Mouse (Mus musculus) right cerebral cortex, postnatal 4 days (tissue): ENCODE results near the gene Gpr45.
"Not testable (repeated sequence)": the region's sequence is repeated elsewhere in the genome, so short reads cannot be mapped to it uniquely, and the experiment has no call there.

ENCODE experiments used
- DNase-seq: peaks from one replicate; pipeline ENCODE4 v3.0.0-alpha.2; 2022

The Gpr45 gene

DNA sequence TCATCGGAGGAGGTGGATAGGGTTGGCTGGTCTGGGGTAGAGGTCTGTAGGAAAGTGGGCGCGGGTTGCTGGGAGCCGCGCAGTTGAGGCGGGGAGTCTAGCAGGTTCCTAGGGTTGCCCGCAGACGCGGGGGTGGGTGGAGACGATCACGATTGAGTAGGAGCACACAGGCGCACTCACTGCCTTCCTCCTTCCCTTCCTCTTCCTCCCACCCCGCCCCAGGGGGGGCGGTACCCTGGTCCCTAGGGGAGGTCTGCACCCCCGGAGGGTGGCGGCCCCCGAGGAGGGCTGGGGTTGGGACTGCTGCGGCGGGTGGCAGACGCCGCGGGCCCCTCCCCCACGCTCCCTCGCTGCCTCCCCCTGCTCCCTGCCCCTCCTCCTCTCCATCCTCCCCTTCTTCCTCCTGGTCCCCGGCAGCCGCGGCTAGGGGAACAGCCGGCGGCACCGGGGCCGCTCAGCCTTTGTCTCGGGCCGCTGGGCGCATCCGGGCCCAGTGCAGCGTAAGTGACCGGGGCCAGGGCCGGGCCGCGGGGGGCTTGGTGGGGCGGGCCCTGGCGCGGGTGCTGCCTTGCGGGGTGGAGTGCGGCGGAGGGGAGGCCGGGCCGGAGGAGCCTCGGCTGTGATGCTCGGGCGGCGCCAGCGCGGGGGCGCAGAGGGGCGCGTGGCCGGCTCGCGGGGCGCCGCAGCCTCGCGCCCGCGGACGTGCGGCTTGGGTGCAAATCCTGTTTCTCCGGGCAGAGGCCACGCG, at the start of gene Gpr45:
Gene Gpr45 (plus strand): TSS at position 139 of the 748 bp plus-strand sequence.
- DNase-seq, result peak; percentile 72

DNA sequence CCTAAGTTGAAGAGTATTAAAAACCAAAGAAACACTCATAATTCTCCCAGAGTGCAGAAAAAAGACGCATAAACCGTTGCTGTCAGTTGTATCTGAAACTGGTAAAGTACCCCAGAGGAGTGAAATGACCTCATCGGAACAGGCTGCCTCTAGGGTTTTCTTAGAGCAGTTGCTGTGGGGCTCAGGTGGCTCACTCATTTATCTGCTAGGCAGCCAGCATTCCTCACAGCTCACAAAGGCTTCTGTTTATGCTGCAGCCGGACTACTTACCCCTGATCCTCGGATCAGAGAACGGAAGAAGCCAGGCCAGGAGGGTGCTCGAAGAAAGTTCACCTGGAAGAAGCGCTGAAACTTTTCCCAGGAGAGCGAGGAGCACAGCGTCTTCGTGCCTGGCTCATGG, 47.5 kb upstream of the Gpr45 start:
- DNase-seq, result no peak

DNA sequence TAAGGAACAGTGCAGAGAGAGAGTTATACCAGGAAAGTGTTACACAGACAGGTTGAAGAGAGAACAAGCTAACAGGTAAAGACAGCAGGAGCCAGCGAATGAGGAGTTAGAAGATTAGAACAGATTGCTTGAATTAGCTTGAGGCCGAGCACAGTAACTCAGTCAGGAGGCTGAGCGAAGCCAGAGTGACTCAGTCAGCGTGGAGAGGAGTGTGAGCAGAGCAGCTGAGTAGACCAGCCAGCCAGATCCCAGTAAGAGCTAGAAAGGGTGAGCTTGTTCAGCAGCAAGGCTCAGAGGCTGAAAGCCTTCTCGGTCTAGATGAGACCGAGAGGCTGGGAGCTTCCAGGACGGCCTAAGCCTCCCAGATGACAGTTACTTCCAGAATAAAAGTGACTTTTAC, 46.0 kb upstream of the Gpr45 start:
- DNase-seq, result no peak

DNA sequence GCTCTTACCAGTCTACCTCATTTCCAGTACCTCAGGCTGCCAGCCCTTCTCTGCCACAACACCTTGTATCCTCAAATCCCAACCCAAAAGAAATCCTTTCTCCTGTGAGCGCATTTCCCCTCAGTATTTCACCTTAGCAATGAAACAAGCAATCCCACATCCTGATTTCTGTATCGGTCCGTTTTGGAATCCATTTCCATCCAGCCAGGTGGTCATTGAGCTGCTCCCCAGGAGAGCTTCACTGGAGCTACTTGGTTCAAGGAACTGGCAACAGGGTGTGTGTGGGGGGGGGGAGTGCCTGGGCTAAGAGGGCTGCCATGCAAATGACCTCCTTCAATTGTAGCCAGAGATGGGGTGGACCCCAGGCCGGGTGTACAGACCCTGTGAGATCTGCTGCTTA, 45.5 kb upstream of the Gpr45 start:
- no peak for DNase-seq

DNA sequence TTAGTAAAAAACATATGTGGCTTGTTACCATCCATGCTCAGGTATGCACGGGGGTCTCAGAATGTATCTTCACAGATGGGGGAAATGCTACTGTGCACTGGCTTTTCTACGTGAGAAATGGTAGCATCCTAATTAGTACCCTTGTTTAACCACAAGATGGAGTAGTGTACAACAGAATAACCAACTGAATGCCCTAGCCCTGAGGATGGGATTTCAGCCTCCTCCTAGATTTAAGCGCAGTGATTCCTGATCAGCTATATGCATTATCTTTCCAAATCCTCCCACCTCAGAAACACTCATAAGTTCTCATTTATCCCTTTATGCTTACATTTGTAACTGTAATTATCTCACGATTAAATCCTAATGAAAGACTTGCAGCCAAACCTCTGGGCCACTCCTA, 37.6 kb upstream of the Gpr45 start:
- DNase-seq, result no peak

DNA sequence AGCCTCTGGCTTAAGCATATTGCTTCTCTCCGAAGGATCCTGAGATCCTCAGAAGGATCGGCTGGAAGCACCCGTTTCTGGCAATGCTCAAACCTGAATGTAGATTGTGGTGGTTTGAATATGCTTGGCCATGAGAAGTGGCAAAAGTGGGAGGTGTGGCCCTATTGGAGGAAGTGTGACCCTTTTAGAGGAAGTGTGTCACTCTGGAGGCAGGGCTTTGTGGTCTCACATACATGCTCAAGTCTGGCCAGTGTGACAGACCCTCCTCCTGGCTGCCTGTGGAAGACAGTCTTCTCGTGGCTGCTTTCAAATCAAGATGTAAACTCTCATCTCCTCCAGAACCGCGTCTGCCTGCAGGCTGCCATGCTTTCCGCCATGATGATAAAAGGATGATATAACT, 36.0 kb upstream of the Gpr45 start:
- no peak for DNase-seq

DNA sequence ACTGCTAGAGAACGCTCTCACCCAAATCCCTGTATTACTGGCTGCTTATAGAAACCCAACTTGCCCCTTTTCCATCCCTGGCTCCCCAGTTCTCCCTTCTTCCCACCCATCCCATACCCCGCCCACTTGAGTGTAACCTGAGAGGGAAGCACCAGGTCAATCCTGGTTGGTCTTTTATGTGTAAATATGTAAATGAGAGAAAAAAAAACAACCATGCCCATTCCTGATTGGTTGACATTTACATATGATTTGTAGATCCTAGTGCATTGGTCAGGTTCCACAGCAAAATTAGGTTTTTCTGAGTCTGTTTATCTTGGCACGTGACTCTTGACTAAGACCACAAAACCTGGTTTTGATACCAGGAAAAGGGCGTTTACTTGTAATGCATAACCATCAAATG, 34.8 kb upstream of the Gpr45 start:
- no peak for DNase-seq

DNA sequence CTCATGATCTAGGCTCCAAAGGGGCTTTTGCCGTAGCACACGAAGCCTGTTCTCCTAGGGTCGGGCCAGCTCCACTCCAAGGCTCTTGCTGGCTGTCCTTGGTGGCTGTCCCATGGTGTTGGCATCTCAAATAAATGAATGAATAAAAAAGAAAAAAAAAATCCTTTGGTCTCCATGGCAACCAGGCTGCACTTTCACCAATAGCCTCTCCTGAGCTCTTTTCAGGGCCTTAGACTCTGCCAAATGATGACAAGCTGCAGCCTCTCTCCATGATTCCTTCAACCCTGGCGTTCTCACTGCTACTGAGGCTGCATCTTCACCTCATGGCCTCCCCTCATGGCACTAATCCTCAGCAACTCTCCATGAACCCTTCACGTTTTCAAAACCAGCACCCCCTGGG, 28.7 kb upstream of the Gpr45 start:
- no peak for DNase-seq

DNA sequence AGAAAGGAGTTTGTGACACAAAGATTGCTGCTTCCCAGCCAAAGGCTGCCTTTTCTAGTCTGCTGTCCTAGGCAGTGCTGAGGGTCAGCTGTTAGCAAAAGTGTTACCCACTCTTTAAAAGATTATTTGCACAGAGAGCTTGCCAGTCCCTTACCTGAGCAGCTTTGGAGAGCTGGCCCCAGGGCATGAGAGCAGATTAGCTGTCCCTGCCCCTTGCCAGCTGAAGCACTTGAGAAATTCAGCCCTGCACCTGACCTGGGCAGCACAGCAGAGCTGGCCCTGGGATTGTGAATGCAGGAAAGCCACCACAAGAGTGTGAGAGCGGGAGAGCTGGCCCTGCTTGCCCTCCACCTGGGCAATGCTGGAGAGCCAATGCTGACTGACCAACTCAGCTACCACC, 19.1 kb upstream of the Gpr45 start:
- DNase-seq, result no peak

DNA sequence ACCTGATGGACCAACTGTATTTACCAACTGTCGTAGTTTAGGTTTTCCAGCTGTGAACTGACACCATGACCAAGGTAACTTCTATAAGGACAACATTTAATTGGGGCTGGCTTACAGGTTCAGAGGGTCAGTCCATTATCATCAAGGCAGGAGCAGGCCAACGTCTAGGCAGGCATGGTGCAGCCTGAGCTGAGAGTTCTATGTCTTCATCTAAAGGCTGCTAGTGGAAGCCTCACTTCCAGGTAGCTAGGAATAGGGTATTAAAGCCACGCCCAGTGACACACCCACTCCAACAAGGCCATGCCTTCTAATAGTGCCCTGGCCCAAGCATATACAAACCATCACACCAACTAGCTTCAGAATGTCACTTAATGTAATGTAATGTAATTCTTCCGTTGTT, 4.2 kb upstream of the Gpr45 start:
- no peak for DNase-seq

DNA sequence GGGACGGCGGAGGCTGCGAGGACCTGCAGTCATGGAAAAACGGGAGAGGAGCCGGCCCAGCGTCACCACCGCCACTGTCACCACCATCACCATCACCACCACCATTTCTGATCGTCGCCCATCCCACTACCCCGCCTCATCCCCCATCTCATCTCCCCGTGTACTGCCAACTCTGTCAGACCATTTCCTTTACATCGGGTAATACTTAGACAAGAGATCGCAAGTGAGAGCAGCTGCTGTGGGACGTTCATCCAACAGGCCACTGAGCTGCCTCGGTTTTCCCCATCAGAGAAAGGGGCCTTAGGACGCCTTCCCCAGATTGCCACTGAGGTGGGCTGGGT, 780 bp downstream of the Gpr45 start:
- no peak for DNase-seq

DNA sequence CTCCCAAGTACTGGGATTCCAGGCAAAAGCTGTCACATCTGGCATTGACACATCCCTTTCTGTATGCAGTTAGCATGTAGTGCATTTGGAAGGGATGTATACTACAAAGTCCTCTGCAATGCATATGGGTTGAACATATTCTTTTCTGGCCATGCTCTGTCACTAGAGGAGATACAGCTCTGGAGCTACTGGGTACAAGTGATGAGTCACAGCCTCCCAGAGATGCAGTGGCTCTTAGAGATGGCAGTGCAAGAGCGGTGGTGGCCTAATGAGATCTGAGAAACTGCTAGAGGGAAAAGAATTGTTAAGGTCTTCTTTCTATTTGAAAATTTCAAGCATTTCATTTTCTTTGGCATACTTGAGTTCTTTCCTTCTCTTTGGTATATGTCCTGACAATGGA, 4.2 kb downstream of the Gpr45 start:
- DNase-seq, result no peak

DNA sequence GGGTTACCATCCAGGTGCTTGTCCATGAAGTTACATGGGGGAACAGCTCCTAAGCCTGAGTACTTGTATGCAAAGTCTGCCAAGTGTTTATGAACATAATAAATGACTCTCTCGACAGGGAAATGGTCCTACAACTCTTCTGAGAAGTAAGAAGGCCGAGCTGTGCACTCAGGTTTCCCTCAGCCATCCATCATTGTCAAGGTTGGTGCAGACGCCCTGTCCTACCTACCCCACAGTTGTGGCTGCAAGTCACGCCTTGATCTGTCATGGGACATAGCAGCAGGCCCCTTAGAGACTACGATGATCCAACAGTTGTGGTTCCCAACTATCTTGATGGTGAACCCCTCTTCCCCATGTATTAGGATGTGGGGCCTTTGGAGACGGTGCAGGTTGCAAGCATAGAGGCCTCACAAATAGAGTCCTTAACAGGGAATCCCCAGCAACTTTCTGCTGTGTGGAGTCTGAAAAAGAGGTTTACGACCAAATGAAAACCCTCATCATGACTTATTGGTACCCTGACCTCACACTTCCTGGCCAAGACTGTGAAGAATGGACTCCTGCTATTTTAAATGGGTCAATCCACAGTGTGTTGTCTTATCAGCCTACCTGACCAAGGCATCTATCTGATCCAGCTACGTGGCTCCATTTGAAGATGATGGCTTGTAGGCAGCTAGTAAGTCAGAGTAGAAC, 30.6 kb downstream of the Gpr45 start:
- DNase-seq, result no peak

DNA sequence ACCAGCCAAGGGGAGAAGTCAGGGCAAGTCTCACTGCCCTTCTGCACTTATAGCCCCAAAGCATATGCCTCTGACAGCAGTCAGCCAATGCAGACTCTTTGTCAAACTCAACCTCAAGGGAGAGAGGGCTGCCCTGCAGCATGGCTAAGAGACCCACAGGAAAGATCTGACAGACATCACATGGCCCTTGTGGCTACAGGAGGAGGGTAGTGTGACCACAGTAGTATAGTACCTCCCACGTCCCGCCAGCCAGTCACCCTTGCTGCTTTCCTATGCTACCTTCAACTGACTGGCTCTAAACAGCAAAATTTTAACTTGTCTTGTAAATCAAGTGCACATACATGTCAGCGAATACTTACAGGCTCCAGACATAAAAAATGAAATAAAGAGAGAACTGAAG, 31.4 kb downstream of the Gpr45 start:
- no peak for DNase-seq

DNA sequence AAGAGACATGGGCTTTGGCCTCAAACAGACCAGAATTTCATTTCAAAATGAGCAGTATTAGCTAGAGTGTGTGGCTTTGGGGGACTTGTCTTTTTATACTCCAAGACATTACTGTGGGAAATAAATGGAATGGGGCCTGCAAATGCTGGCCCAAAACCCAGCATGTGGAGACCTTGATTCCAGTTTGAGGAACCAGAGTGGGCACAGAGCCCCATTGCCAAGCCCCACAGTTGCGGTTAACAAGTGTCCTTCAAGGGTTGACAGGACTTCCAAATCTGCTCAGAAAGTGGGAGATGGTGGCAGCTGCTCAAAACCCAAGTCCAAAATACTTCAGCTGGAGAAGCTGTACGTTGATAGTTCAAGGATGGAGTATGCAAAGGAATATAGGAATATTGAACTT, 36.3 kb downstream of the Gpr45 start:
- no peak for DNase-seq

DNA sequence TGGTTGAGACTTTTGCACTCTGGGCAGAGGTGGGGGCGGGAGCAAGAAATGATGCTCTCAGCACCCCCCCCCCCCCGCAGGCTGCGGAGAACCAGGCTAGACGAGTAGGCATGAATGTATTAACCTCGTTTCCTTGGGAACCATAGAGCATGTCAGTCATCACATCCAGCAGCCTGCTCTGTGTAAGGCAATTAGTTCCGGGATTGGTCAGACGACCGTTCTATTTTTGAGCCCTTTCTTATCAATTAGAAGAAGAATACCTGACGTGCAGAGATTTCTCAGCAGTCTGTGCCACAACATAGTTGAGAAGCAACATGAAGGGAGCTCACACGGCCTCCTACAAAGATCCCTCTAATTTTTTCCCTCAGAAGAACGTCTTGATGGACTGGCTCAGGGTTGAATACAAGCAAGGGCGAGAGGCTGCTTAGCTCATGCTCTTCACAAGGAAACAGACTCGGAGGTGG, 53.4 kb downstream of the Gpr45 start:
- no peak for DNase-seq

DNA sequence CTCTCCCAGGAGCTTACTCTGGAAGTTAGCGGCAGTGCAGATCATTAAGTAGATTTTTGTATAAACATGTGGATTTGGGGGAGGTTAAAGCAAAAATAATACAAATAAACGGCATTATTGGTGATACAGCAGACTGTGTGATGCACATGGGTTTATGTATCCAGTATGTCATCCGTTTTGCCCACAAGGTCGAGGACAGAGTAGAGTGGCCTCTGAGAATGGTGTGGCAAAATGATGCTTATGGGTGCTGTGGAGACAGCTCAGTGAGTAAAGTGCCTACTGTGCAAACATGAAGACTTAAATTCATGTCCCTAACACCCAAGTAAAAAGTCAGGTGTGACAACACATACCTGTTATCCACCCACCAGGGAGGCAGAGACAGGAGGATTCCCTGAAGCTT, 53.9 kb downstream of the Gpr45 start:
- no peak for DNase-seq

DNA sequence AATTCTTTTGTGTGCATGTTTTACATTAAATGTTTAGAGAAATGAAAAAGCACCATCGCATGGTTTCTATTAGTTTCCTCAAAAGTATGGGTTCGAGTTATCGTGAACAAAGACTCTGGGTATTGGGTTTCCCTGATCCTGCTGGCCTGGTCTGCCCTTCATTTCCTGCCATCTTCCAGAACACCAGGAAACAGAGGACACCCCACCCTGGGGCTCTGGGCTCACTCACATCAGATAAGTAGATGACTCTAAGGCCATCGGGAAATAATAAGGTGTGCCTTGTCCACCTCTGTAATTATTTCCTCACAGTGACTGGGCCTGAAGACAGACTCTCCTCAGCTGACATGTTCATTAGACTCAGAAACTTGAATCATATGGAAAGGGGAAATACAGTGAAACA, 57.8 kb downstream of the Gpr45 start:
- DNase-seq, result no peak

DNA sequence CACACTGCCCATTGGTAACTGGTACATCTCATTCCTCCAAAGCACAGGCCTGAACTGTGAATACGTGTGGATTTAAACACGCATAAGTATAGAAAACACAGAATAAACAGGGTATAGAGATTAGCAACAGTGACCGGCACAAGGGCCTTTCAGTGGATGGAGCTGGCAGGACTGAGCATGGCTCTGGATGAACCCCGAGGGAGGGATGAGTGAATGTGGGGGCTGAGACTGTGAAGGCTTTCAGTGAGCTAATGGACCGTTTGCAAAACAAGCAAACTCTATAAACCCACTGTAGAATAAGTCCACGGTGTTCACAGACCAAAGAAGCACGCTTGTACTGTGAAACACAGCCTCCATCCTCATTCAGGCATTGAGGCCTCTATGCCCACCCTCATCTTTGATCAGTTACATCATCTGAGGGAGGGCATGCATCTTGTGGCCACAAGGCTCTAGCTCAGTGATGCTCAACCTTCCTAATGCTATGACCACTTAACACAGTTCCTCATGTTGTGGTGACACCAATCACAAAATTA, 62.5 kb downstream of the Gpr45 start:
- not testable (repeated sequence) for DNase-seq

DNA sequence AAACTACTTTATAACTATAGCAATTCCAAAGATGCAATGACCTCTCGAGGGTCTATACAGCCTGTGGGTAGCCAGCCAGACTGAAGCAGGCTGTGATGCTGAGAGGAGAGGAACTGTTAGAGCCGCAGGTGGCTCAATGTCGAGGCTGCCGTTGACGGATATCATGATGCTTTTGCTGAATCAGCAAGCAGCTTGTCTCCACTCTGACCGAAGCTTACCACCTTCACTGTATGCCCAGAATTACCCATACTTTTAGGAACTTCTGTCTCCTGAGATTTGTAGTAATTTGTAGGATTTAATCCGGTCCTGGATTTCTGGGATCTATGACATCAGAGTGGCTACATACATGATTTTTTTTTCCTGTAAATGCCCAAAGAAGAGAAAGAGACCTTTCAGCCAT, 83.3 kb downstream of the Gpr45 start:
- DNase-seq, result no peak

DNA sequence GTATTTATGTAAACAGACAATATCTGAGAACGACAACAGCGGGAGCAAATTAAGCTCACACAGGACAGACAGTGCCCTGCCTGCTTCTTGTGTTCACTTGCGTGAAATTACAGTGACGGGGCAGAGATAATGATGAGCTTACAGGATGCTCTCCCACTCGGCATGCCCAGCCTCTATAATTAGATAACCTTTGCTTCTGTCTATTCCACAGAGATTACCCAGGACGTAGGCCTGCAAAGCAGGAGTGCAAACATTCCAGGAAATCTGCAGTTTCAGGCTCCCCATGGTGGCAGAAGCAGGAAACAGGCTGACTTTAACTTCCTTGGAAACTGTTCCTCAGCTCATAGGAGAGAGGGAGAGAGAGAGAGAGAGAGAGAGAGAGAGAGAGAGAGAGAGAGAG, 89.6 kb downstream of the Gpr45 start:
- DNase-seq, result peak; percentile 18

DNA sequence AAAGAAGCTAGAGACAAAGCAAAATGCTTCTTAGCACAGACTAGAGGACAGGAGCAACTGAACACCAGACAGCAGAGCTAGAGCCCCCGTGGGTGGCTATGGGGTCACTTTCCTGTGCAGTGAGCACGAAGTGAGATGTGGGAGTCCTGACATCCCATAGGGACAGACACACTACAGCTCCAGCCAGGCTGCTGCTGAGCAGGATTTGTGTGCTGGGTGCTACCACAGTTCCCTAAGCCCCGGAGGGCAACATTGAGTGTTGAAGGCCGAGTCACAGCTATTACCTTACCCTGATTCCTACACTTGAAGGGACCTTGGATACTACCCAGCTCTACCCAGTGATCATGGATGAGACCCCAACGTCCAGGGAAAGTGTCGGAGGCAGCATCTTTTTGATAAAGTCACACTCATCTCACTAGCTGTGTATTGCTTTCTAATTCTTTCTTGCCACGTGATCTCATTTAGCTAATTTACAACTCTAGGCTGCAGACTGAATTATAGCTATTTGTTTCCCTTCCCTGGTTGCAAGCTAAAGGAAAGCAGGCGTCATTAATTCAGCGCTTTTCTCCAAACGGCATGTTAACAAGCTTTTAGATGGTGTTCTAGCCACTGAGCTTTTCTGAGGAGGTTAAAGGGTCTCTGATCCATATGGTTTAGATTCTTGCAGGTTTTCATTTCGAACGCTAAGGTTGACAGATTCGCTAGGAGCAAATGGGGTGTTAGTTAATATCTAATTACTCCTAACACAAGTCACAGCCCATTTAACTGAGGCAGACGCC, 92.7 kb downstream of the Gpr45 start:
- DNase-seq, result no peak

DNA sequence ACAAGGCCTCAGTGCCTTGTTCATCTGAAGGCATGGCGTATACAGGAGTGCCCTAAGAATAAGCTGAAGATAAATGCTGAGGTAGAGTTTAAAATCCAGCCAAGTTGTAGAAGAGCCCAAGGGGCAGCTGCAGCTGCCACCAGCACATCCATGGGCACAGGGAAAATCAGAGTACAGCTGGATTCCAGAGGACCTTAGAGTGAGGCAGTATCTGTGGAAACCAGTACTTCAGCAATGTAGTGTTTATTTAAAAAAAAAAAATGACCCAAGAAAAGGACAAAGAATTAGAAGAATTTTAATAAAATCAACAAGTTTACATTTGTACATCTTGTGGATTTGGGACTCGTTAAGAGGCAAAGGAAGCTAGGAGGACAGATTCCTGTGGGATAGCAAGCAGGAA, 94.3 kb downstream of the Gpr45 start:
- DNase-seq, result no peak

DNA sequence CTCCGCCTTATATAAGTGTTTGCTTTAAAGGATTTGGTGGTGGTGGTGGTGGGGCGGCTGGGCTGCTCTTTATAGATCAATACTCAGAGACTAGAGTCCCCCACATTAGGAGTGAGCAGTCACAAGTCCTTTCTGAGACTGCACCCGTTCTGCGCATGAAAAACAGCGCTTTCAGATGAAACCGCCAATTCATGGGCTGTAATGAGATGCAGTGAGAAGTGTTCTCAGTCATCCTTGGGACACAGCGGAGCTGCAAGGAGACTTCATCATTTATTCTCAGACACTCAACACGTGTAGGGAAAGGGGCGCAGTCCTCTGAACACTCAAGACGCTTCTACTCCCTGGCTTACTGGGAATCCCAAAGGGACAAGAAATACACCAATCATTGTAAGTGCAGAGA, 95.1 kb downstream of the Gpr45 start:
- no peak for DNase-seq
